Mouse (Mus musculus): Measurements from ENCODE around the gene Il15.

The Il15 gene

DNA sequence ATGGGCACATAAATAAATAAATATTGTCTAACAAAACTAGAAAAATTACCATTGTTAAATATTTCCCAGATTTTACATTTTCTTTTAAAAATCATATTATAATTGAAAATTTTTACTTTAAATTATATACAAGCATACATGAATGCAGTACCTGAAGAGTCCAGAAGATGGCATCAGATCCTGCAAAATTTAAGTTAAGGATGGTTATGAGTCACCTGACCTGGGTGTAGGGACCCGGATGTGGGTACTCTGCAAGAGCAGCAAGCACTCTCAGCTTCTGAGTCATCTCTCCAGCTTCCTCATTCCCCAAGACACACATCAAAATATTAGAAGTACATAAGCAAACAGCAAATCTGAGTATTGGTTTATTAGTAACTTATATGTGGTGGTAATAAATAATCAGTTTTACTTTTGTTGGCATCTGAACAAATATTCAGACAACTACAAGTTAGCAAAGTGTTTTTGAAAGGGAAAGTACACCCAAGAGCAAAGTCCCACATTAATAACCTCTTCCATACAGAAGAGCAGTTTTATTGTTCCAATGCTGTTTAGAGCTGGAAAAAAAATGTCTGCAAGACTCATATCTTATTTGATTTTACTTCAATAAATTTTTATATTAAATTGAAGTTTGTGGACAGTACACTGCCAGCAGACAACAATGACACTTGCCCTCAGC, 51.6 kb downstream of the Il15 start:
- DNase-seq: no peak

DNA sequence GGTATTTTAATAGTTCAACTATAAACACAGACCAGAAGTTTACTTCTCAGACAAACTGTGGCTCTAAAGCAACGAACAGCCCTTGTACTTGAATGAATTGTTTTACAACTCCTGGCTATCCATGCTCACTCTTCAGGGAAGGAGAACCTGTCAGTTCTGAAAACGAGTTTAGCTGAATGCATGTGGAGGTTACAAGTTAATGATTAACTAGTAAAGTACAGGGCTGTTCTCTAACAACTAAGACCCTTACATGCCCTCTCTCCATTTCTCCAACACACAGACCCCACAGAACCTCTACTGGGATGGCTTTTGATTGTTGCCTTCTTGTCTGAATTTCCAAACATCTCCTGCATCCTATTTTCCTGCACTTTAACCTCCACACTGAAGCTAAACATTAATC, 53.7 kb downstream of the Il15 start:
- DNase-seq: no peak

DNA sequence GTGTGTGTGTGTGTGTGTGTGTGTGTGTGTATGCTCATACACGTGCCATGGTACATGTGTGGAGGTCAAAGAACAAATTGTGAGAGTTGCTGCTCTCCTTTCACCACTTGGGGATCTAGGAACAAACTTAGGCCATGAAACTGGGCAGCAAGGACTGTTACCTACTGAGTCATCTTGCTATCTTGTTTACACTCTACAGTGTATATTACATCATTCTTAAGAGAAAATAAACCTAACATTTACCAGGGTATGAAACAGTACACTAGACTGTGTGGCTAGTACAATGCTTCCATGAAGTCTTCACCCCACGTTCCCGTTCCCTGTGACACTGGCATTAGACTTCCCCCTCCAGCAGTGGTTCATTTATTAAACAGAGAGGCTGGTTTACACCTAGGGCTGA, 56.5 kb downstream of the Il15 start:
- DNase-seq: no peak

DNA sequence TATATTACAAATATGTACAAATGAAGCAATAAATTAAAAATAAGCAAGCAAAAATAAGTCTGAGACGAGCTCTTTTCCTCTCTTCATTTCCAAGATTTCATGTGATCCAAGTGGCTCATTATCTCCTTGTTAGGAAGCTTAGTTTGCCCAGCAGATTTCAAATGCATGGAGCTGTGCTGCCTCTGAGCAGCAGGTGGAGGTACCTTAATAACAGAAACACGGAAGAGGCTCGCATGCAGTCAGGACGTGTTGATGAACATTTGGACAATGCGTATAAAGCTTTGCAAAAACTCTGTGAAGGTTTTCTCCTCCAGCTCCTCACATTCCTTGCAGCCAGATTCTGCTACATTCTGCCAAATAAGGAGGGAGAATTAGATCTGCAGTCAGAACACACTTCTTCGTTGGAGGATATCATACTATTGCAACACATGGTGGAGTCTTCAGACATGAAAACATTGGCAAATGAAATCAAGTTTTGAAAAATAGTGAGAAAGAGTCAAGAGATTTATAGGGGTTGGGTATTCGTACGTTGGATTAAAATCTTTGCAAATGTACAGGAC, 71.3 kb downstream of the Il15 start:
- no peak for DNase-seq

DNA sequence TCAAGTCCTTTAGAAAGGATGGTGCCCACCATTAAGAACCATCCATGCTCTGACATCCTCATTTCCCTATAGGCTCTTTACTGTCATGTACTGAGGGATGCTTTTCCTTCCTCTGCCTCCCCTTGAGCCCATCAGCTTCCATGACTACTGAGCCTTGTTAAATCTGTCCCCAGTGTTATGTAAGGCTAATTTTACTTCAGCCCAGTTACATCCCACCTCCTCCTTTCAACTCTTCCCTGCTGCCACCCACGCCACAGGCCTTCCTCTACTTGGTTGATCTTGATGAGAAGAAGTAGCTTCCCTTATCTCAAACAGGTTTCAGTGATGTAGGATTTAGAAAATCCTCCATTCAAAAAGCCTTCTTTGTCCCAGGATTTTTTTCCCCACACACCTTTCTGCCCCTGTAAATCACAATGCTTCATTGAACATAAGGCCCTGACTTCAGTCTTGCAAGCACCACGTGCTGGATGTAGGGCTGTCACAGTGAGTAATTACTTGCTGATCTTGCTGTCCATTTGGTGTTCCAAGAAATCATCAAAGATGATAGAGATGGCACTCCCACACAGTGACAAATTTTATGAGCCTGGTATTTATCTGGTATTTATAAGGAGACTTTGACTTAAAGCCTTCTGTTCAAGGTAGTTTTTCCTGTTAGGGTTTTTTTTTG, 74.9 kb downstream of the Il15 start:
- DNase-seq: no peak

DNA sequence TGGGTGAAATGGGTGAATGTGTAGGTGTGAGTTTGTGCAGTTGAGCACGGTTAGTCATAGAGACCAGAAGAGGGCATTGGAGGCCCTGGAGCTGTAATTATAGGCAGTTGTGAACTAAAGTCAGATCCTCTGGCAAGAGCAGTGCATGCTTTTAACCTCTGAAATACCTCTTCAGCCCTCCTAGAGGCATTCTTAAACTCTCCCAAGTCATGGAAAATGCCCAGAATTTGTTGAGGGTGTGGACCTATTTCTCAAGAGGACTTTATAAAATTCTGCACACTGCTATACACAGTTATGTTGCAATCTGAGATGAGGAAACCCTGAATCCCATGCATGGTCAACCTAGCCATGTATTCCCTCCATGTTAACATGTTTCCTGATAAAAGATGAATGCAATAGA, 77.0 kb downstream of the Il15 start:
- no peak for DNase-seq

DNA sequence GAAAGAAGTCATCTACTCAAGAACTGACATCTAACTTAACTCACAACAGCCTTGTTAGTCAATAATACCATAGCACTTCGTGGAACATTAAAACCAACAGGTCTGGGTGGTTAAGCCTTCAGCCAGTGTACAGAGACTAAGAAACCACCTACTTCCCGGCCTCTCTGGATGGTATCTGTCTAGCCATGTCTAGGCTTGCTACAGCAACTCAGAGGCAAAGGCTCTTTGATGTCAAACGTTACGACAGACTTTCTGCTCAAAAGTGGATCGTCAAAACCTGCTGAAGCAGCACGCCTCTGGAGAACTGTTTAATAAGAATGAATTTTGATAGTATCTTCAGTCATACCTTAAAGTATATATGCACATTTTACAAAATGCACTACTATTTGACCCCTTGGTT, 77.4 kb downstream of the Il15 start:
- no peak for DNase-seq

DNA sequence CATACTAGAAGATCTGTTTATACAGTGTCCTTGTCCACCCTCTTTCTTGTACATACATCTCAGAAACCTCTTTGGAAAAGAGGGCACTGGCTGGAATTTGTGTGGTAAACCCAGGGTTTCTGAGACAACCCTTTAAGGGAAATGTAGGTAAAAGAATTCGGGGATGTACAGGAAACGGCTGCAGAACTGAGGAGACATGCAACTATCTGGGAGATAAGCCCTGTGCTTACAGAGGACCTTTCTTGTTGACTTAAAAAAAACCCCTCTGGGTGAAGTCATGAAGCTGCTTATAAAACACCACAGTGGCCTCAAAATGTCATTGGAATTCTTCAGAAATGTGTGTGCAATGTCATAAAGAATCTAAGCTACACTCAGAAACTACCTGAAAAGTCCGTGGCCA, 85.6 kb downstream of the Il15 start:
- DNase-seq: no peak

DNA sequence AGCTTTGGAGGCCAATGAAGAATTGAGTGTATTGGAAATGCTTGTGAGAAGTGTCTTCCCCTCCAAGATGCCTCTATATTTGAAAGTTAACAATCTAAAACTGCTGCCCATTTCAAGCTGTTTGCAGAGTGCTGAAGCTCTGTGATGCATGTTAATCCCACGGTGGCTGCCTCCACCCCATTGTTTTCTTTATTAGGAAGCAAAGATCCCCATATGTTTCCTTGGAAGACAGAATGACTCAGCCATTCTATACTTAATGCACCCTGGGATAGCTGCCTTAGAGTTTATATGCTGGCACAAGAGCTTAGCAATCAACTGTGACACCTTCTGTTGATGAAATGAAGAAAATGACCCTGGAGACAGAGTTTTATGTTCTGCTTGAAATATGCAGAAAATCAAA, 96.6 kb downstream of the Il15 start:
- DNase-seq: no peak

DNA sequence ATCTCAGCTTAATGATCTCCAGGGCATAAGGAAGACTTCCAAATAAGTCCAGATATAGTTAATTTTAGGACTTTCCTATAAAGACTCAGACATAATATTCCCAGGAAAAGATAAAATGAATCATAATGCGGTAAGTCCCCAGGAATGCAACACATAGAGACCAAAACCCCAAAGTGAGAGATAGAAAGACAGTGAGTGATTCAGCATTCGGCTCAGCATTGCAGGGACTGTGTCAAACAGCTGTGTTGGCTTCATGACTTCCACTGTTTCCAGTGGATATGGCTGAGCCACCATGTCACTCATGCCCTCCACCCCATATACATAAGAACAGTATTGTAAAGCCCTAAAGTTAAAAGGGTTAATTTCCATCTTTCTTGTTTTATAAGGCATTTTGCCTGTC, 106.8 kb downstream of the Il15 start:
- DNase-seq: no peak

DNA sequence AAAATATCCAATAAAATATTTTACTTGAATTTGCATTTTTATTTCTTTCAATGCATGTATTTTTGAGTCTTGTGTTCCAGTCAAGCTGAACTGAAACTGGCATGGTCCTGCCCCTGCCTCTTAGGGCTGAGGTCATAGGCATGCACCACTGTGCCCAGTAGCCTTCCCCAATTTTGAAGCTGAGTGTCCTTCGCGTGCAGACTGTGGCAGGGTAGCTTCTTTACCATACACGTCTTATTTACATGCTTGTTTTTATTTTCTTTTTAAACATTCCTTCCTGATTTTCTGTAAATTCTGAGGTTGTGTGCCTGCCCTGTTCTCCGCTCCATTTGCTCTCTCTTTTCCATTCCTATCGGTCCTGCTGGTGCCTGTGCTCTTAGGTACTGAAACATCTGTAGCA, 111.4 kb downstream of the Il15 start:
- no peak for DNase-seq

DNA sequence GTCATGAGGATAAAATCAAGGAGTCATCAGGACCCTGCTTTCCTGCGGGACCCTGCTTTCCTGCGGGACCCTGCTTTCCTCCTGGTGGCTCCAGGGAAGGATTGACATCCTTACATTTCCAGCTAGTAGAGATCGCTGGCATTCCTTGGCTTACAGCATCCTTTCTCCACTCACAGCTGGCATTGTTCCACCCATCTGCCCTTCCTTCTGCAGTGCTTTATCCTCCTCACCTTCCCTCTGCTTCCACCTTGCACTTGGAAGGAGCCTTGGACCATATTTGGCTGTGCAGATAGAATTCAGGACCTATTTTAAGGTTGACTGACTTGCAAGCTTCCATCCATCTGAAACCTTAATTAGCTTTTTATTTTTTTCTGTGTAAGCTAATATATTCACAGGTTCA, 117.2 kb downstream of the Il15 start:
- no peak for DNase-seq

DNA sequence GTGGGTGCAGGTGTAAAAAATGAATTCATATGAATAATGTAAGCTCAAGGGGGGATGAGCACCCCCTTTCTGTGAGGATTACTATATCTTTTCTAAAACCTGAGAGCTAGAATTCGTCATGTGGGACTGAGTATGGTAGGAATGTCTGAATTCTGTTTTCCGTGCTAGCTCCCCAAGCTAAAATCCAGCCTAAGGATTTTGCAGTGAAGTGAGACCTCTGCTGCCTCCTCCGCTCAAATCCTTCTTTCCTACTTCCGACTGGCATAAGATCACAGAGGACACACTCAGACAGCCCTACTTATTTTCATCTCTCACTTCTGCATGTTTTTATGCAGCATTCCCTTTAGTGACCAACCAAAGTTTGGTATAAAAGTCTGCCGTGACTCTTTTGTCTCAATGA, 121.0 kb downstream of the Il15 start:
- DNase-seq: no peak
